Mouse (Mus musculus): Measurements from ENCODE around the gene Mrpl21. TPM values are rescaled to one million over a fixed set of nuclear protein-coding genes. Genes with fewer than 3 reads are reported as not detected.
A peak's percentile ranks its signal among the peaks of the same experiment; 100 is the strongest.

Gene Mrpl21
- total and polyA plus RNA-seq, 3 experiments = 86.0 to 129 (median 116) TPM

- TF ChIP-seq EP300 (IDR thresholded peaks at IDR 0.05; ENCODE audit: low read length) (no peak), MEF2A (IDR thresholded peaks at IDR 0.05; ENCODE audit: borderline replicate concordance, low read depth, low read length) (no peak; the same call in 1 of the 2 replicates), TBP (conservative IDR thresholded peaks at IDR 0.05; ENCODE audit: low read depth, low read length) (no peak), HCFC1 (IDR thresholded peaks at IDR 0.05; ENCODE audit: low read depth, low read length) (peak; percentile 33; the same call in 1 of the 2 replicates), NRF1 (IDR thresholded peaks at IDR 0.05; ENCODE audit: low read depth, low read length) (peak; percentile 42), TCF12 (IDR thresholded peaks at IDR 0.05; ENCODE audit: low read depth, low read length) (0 out of 2 replicates have a peak, but pooled peaks have one; percentile 30), MAZ (IDR thresholded peaks at IDR 0.05; ENCODE audit: low read depth, low read length) (no peak), CHD1 (IDR thresholded peaks at IDR 0.05; ENCODE audit: low read depth, low read length) (no peak), USF2 (conservative IDR thresholded peaks at IDR 0.05; ENCODE audit: low read depth, low read length) (peak; percentile 95), GABPA (IDR thresholded peaks at IDR 0.05; ENCODE audit: insufficient replicate concordance, low read depth, low read length) (no peak)
Observed at GRCm38 (mm10) chr19:3324931-3325711, 42.4 kb downstream of the Mrpl21 start (continued).

DNA sequence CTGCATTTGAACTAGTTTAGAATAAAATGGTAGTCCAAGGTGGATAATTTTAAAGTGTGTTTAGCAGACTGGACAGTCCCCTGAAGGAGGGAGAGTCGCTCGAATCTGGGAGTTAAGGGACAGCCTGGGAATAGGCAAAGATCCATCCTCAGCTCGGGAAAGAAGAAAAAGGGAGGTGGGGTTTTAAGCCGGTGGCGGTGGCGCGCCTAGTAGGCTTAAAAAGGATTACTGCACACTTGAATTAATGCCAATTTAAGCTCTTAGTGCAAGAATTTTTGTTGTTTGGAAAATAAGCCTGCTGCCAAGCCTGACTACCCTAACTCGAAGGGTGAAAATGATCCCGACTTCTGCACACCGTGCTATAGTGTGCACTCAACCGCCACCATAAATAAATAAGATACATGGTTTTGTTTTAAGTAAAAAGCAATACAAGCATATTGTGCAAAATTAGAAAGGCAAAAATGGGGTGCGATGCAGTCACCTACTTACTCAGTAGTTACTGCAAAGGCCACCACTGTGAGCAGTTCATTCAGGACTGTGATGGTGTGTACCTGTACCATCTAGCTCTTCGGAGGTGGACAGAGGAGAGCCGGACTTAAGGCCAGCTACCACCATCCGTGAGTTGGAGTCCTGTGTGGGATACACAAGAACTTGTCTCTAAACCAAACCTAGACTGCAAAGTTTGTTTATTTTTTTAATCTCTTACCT lies 43.2 kb downstream of the Mrpl21 start:
- H3K4me2 ChIP-seq (ENCODE audit: insufficient read depth, low read depth, poor library complexity, severe bottlenecking) = peak overlapping the region; percentile 64
- H3K9ac ChIP-seq (ENCODE audit: insufficient read depth, low read depth) = peak overlapping the region; percentile 42
- dilution Hi-C loops (cut with MboI; ENCODE audit: extremely low pct_ligation_motif_present, extremely low pct_unique_long_range_greater_than_20kb, low sequenced_read_pairs) = no loop called here
- H3K27me3 ChIP-seq (replicated peaks) = peaks cover 6% of the 10 kb centered on the region
- TF ChIP-seq MEF2A (IDR thresholded peaks at IDR 0.05; ENCODE audit: borderline replicate concordance, low read depth, low read length) (no peak), ZC3H11A (IDR thresholded peaks at IDR 0.05; ENCODE audit: low read depth, low read length) (no peak), IRF4 (IDR thresholded peaks at IDR 0.05; ENCODE audit: low read depth, low read length) (no peak)
- H3K36me3 ChIP-seq (replicated peaks in 1 of 2; ENCODE audit: control insufficient read depth in 1 of 2, insufficient read depth in 1 of 2, low read length in 1 of 2) = no peaks in the 10 kb centered on the region
- no peak for DNase-seq (ENCODE audit: extremely low read depth)
- H3K9me3 ChIP-seq (replicated peaks; ENCODE audit: low read length) = peaks cover 5% of the 10 kb centered on the region
- no peak overlapping the region for H3K27ac ChIP-seq (ENCODE audit: insufficient read depth, low read depth)
- H3K4me1 ChIP-seq (ENCODE audit: control insufficient read depth in 1 of 2, insufficient read depth in 2 of 2) = peaks cover 2 to 29% of the 10 kb centered on the region in 2 experiments
- no peaks in the 10 kb centered on the region for H3K79me2 ChIP-seq (replicated peaks; ENCODE audit: control insufficient read depth, extremely low read depth, insufficient read depth, poor library complexity, severe bottlenecking)
- in situ Hi-C loops (cut with MboI; ENCODE audit: low pct_ligation_motif_present, low pct_unique_long_range_greater_than_20kb, low sequenced_read_pairs) = no loop called here
- H3K4me3 ChIP-seq (replicated peaks in 1 of 3; ENCODE audit: low read depth in 2 of 3, low read length in 2 of 3, poor library complexity in 1 of 3) = peak overlapping the region in 2 of 3 experiments; percentile 25 to 59

- Histone ChIP-seq H3K4me2 (ENCODE audit: insufficient read depth, low read depth, poor library complexity, severe bottlenecking) (no peak overlapping the region), H3K79me2 (replicated peaks; ENCODE audit: control insufficient read depth, extremely low read depth, insufficient read depth, poor library complexity, severe bottlenecking) (no peaks in the 10 kb centered on the region), H3K27ac (ENCODE audit: insufficient read depth, low read depth) (no peak overlapping the region), H3K4me1 (ENCODE audit: control insufficient read depth in 1 of 2, insufficient read depth in 2 of 2) (peaks cover 1 to 29% of the 10 kb centered on the region in 2 experiments), H3K36me3 (replicated peaks in 1 of 2; ENCODE audit: control insufficient read depth in 1 of 2, insufficient read depth in 1 of 2, low read length in 1 of 2) (no peaks in the 10 kb centered on the region), H3K9ac (ENCODE audit: insufficient read depth, low read depth) (no peak overlapping the region), H3K4me3 (replicated peaks in 1 of 3; ENCODE audit: low read depth in 2 of 3, low read length in 2 of 3, poor library complexity in 1 of 3) (no peak overlapping the region), H3K9me3 (replicated peaks; ENCODE audit: low read length) (no peaks in the 10 kb centered on the region), H3K27me3 (replicated peaks) (peaks cover 6% of the 10 kb centered on the region)
- in situ Hi-C loops (cut with MboI; ENCODE audit: low pct_ligation_motif_present, low pct_unique_long_range_greater_than_20kb, low sequenced_read_pairs) (no loop called here), dilution Hi-C loops (cut with MboI; ENCODE audit: extremely low pct_ligation_motif_present, extremely low pct_unique_long_range_greater_than_20kb, low sequenced_read_pairs) (no loop called here)
- TF ChIP-seq USF1 (IDR thresholded peaks at IDR 0.05; ENCODE audit: low read depth, low read length) (no peak), RCOR1 (conservative IDR thresholded peaks at IDR 0.05; ENCODE audit: low read depth, low read length) (no peak), EP300 (IDR thresholded peaks at IDR 0.05; ENCODE audit: low read length) (no peak), POLR2A (IDR thresholded peaks at IDR 0.05; ENCODE audit: low read depth, low read length) (no peak), MEF2A (IDR thresholded peaks at IDR 0.05; ENCODE audit: borderline replicate concordance, low read depth, low read length) (no peak), MAZ (IDR thresholded peaks at IDR 0.05; ENCODE audit: low read depth, low read length) (no peak), NELFE (IDR thresholded peaks at IDR 0.05; ENCODE audit: low read depth, low read length) (no peak), ELF1 (IDR thresholded peaks at IDR 0.05; ENCODE audit: low read depth, low read length) (no peak), POLR2AphosphoS2 (IDR thresholded peaks at IDR 0.05; ENCODE audit: low read depth, low read length) (no peak), BHLHE40 (IDR thresholded peaks at IDR 0.05; ENCODE audit: low read depth, low read length) (no peak), NRF1 (IDR thresholded peaks at IDR 0.05; ENCODE audit: low read depth, low read length) (no peak), MAX (IDR thresholded peaks at IDR 0.05; ENCODE audit: low read length) (no peak), MXI1 (IDR thresholded peaks at IDR 0.05; ENCODE audit: low read depth, low read length) (no peak)
- no peak for DNase-seq (ENCODE audit: extremely low read depth)
Observed at GRCm38 (mm10) chr19:3326479-3327047, 43.9 kb downstream of the Mrpl21 start.
